Mouse (Mus musculus) midbrain, postnatal 0 days (tissue): ENCODE measurements around the gene Slc27a2. TPM values are rescaled to one million over a fixed set of nuclear protein-coding genes. Genes with fewer than 3 reads are reported as not detected.

Experiments used
- ATAC-seq: fragments of 200-750 bp; cut with Nextera tagmentation; 2 replicates; pipeline ENCODE4 v1.8.0; 2017; ENCODE audit warnings: moderate number of reproducible peaks, mild to moderate bottlenecking, moderate TSS enrichment, moderate library complexity; ENCODE audit not compliant: low FRiP score
- DNase-seq: peaks from one replicate; pipeline ENCODE4 v3.0.0-alpha.2; 2015; ENCODE audit warnings: low spot score
- H3K27ac ChIP-seq: fragments of 300-500 bp; sonication (generic); 2 replicates; pipeline ENCODE4 v1.5.1; 2014; ENCODE audit warnings: low read depth, mild to moderate bottlenecking, low read length, mixed read lengths
- H3K27me3 ChIP-seq: fragments of 300-500 bp; sonication (generic); 2 replicates; pipeline ENCODE4 v1.6.1; 2014; ENCODE audit warnings: low read length, control low read depth, mixed read lengths; ENCODE audit not compliant: insufficient read depth
- H3K36me3 ChIP-seq: fragments of 300-500 bp; sonication (generic); 2 replicates; pipeline ENCODE4 v1.6.1; 2014; ENCODE audit warnings: low read length, control low read depth, mixed read lengths; ENCODE audit not compliant: insufficient read depth
- H3K4me1 ChIP-seq: fragments of 300-500 bp; sonication (generic); 2 replicates; pipeline ENCODE4 v1.6.1; 2014; ENCODE audit warnings: mild to moderate bottlenecking, control low read depth, antibody characterized with exemption, low read length, mixed read lengths; ENCODE audit not compliant: insufficient read depth
- H3K4me2 ChIP-seq: fragments of 300-500 bp; sonication (generic); 2 replicates; pipeline ENCODE4 v1.6.1; 2014; ENCODE audit warnings: low read depth, mild to moderate bottlenecking, low read length, mixed read lengths; ENCODE audit not compliant: poor library complexity, severe bottlenecking
- H3K4me3 ChIP-seq: fragments of 300-500 bp; sonication (generic); 2 replicates; pipeline ENCODE4 v1.5.1; 2014; ENCODE audit warnings: low read depth, mild to moderate bottlenecking, low read length, moderate library complexity
- H3K9ac ChIP-seq: fragments of 300-500 bp; sonication (generic); replicated peaks from 2 replicates; pipeline ENCODE4 v1.6.1; 2014; ENCODE audit warnings: mild to moderate bottlenecking, low read length, moderate library complexity, mixed read lengths; ENCODE audit not compliant: poor library complexity, severe bottlenecking
- H3K9me3 ChIP-seq: fragments of 300-500 bp; sonication (generic); 2 replicates; pipeline ENCODE4 v1.6.1; 2016; ENCODE audit warnings: low read length, control low read depth
- CTCF ChIP-seq: IDR thresholded peaks from 2 replicates; pipeline ENCODE4 v1.5.1; 2016; ENCODE audit warnings: antibody characterized with exemption, mild to moderate bottlenecking
- WGBS: fragments of 180-500 bp; shearing (Covaris S2); extraction: QIAGEN DNeasy Blood & Tissue Kit; methylation state at CpG from one replicate; pipeline ENCODE4 v1.1.7; 2014; 5-methylcytosine and 5-hydroxymethylcytosine counted together
- polyA plus RNA-seq: library from polyadenylated mRNA; unstranded; fragments of >200 nt; fragmentation: Nextera tagmentation; extraction: Ambion mirVana; gene quantifications from 2 replicates; pipeline ENCODE4 v1.2.1, GENCODE M21; 2015
- total RNA-seq: library from RNA; depleted of rRNA; stranded (reverse); fragments of >200 nt; gene quantifications from 2 replicates; pipeline ENCODE4 v1.2.3, GENCODE M21; 2014; rRNA removed

Slc27a2 gene
- total RNA-seq (10.7 and 13.6 TPM in 2 replicates), polyA plus RNA-seq (10.7 and 10.9 TPM in 2 replicates)

DNA sequence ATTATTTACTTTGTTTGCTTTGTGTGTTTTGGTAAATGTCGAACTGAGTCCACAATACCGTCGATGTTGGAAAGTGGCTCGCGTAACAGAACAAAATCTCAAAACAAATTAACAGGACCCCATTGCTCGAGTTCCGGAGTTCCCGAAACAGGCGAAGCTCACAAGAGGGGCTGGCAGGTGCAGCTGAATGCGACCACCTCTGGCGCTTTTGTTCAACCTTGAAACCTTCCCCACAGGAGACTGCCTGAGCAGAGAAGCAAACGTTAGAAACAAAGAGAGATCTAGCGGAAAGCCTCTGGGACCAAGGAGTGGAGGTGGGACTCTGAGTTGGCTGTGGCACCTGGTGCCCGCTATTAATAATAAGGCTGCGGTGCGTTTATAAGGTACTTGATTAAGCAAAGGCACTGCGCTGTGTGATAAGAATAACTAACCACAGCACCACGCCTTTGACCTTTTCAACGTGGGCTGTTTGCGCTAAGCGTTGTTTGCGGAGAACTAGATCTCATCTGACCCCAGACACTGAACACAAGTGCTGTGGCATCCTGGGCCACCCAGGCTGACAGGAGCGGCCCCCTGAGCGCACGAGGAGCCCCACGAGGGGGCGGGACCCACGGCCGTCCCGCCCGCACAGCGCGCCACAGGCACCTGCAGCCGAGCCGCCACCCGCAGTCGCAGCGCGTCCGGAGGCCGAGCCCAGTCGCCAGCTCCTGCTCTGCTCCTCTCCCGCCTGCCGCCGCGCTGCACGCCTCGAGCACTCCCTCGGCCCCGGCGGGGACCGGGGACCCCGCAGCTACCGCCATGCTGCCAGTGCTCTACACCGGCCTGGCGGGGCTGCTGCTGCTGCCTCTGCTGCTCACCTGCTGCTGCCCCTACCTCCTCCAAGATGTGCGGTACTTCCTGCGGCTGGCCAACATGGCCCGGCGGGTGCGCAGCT, at the start of gene Slc27a2:
TSS of gene Slc27a2 (plus strand) at position 51 of the 934 bp plus-strand sequence.
- Histone ChIP-seq H3K9ac (peak within 1 kb of the TSS; percentile 70), H3K36me3 (no peaks in the 10 kb centered on the region), H3K4me1 (no peaks in the 10 kb centered on the region; the same call in 1 of the 2 replicates), H3K4me3 (peak within 1 kb of the TSS; percentile 64), H3K4me2 (peak within 1 kb of the TSS; percentile 95), H3K27me3 (peaks cover 3% of the 10 kb centered on the region; the same call in 1 of the 2 replicates), H3K9me3 (no peaks in the 10 kb centered on the region), H3K27ac (peak within 1 kb of the TSS; percentile 51)
- DNase-seq (peak; percentile 33), ATAC-seq (peak; percentile 84)
- under 1% methylated on average over 60 of the region's 61 CpGs for whole genome bisulfite sequencing
- no peak for TF ChIP-seq CTCF

DNA sequence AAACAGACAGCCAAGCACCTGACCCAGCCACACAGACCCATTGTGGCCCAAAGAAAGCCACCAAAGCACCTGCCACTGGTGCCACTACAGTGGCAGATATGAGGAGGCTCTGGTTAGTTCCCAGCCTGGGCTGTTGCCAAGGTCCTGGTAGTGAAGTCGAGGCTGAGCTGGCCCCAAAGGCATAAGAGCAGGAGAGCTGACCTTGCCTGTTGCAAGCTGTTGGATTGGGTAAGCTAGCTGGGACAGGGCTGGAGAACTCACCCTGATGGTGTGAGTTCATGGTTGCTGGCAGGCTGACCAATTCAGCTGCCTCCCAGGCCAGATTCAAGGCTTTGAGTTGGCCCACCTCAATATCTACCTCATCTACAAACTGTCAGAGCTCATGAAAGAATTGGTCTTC, 47.1 kb upstream of the Slc27a2 start:
- 100% methylated on average over 1 of the region's 1 CpGs for WGBS
- Histone ChIP-seq H3K27me3 (no peaks in the 10 kb centered on the region), H3K4me1 (no peaks in the 10 kb centered on the region), H3K4me3 (no peak overlapping the region), H3K9ac (no peak overlapping the region), H3K9me3 (no peaks in the 10 kb centered on the region), H3K36me3 (no peaks in the 10 kb centered on the region), H3K4me2 (no peak overlapping the region), H3K27ac (no peak overlapping the region)
- DNase-seq, result no peak
- TF ChIP-seq CTCF, result no peak
- no peak for ATAC-seq

DNA sequence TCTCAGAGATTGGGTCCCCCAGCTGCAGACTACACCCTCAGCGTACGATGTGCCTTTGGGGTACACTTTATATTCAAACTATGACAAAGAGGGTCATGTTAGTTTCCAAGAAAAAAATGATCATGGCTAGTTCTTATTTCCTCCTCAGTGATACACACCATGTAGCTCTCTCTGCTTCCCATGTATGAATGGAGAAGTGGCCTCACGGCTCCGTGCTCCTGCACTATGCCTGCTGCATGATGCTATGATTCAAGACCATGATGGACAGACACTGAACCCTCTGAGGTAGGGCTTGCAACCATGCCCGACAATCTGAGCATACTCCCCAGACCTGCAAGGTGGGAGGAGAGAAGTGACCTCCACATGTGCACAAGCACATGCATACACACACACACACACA, 44.7 kb upstream of the Slc27a2 start:
- Histone ChIP-seq H3K4me2 (no peak overlapping the region), H3K4me3 (no peak overlapping the region), H3K9ac (no peak overlapping the region), H3K27me3 (no peaks in the 10 kb centered on the region), H3K9me3 (no peaks in the 10 kb centered on the region), H3K27ac (no peak overlapping the region), H3K4me1 (no peaks in the 10 kb centered on the region), H3K36me3 (no peaks in the 10 kb centered on the region)
- no peak for TF ChIP-seq CTCF
- WGBS, result 89% methylated on average over 5 of the region's 5 CpGs
- ATAC-seq, result no peak
- DNase-seq, result no peak

DNA sequence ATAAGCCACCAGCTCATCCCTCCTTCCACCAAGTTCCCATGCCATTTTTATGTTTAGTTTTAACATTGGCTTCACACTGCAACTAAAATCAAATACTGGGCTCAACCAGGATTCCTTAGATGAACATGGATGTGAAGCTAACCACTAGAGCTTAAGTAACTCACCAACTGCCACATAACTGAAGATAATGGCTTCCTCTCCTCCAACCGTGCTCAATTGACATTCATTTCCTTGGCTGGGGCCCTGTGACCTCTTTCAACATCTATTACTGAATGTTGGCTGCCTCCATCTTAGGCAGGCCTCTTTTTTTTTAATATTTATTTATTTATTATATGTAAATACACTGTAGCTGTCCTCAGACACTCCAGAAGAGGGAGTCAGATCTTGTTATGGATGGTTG, 44.0 kb upstream of the Slc27a2 start:
- H3K9me3 ChIP-seq, result no peaks in the 10 kb centered on the region
- WGBS, result 81% methylated on average over 1 of the region's 1 CpGs

DNA sequence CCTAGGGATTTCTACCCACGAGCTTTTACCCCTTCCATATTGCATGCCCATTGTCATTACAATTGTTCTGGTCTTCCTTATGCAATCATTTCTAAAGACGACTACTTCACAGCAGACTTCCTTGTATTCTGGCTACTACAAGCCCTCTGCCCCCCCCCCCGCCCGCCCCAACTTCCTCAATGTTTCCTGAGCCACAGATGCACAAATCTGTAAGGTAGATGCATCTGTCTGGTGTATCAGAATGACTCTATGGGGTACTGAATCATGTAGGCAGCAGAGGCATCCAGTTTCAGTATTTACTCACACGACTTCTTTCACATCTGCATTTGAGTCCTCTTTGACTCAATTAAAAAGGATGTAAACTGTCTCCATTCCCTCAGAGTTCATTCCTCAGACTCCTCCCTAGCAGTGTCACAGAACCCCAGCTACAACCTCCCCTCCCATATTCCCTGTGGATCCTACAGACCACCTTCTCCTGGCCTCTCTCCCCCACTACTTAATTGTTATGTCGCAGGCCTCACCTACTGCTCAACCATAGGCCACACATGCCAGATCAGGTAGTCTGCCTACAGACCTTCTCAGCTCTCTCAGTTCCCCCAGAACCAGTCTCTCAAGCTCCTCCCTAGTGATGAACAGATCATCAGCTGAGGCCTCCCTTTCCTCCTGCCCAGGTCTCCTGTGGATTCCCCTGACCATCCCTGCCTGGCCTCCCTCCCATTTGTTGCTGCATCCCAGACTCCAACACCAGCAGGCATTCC, 37.0 kb upstream of the Slc27a2 start:
- Histone ChIP-seq H3K9me3 (no peaks in the 10 kb centered on the region), H3K4me2 (no peak overlapping the region), H3K4me1 (no peaks in the 10 kb centered on the region), H3K27me3 (no peaks in the 10 kb centered on the region), H3K9ac (no peak overlapping the region), H3K36me3 (no peaks in the 10 kb centered on the region), H3K27ac (no peak overlapping the region), H3K4me3 (no peak overlapping the region)
- no peak for ATAC-seq
- TF ChIP-seq CTCF, result no peak
- WGBS, result 70% methylated on average over 6 of the region's 6 CpGs
- DNase-seq, result no peak

More for the DNA sequence above, 44.0 kb upstream of the Slc27a2 start:
- TF ChIP-seq CTCF, result no peak
- H3K4me1 ChIP-seq, result no peaks in the 10 kb centered on the region
- DNase-seq (no peak), ATAC-seq (no peak)
- no peaks in the 10 kb centered on the region for H3K27me3 ChIP-seq
- H3K4me2 ChIP-seq, result no peak overlapping the region
- H3K9ac ChIP-seq, result no peak overlapping the region
- no peaks in the 10 kb centered on the region for H3K36me3 ChIP-seq
- H3K4me3 ChIP-seq, result no peak overlapping the region
- no peak overlapping the region for H3K27ac ChIP-seq
